Mouse (Mus musculus) liver, embryonic 14.5 days (tissue): ENCODE data around the gene Anks1. TPM values are rescaled to one million over a fixed set of nuclear protein-coding genes. Genes with fewer than 3 reads are reported as not detected.

Experiments
- ATAC-seq: fragments of 200-750 bp; cut with Nextera tagmentation; 2 replicates; pipeline ENCODE4 v1.8.0; 2017; ENCODE audit warnings: moderate number of reproducible peaks, mild to moderate bottlenecking, moderate library complexity; ENCODE audit not compliant: insufficient read depth
- DNase-seq, 3 experiments: peaks; one replicate each; pipeline ENCODE4 v3.0.0-alpha.2; 2012 to 2013; ENCODE audit warnings: low read depth in 3 of 3, low spot score in 3 of 3
- H3K27ac ChIP-seq: fragments of 300-500 bp; sonication (generic); 2 replicates; pipeline ENCODE4 v1.5.1; 2014; ENCODE audit warnings: moderate library complexity, mild to moderate bottlenecking, control low read depth, inconsistent platforms
- H3K27me3 ChIP-seq: fragments of 300-500 bp; sonication (generic); 2 replicates; pipeline ENCODE4 v1.6.1; 2014; ENCODE audit warnings: mild to moderate bottlenecking, low read length, moderate library complexity; ENCODE audit not compliant: control insufficient read depth, insufficient read depth
- H3K36me3 ChIP-seq: fragments of 300-500 bp; sonication (generic); replicated peaks from 2 replicates; pipeline ENCODE4 v1.6.1; 2014; ENCODE audit warnings: low read depth; ENCODE audit not compliant: control insufficient read depth, insufficient read depth
- H3K4me1 ChIP-seq, 2 experiments: fragments of 200-500 bp in 1 of 2; fragments of 300-500 bp in 1 of 2; sonication (generic) in 1 of 2; replicated peaks; 2 replicates each; pipeline ENCODE4 v1.6.1; 2012 to 2014; ENCODE audit warnings: antibody characterized with exemption in 1 of 2, inconsistent platforms in 1 of 2, low read length in 1 of 2; ENCODE audit not compliant: control insufficient read depth in 2 of 2, insufficient read depth in 2 of 2
- H3K4me2 ChIP-seq: fragments of 300-500 bp; sonication (generic); 2 replicates; pipeline ENCODE4 v1.6.1; 2014; ENCODE audit warnings: low read depth, mild to moderate bottlenecking, control low read depth, moderate library complexity
- H3K4me3 ChIP-seq, 2 experiments: fragments of 200-500 bp in 1 of 2; fragments of 300-500 bp in 1 of 2; sonication (generic) in 1 of 2; 2 replicates each; pipeline ENCODE4 v1.5.1; 2012 to 2014; ENCODE audit warnings: low read depth in 2 of 2, low read length in 2 of 2, mild to moderate bottlenecking in 2 of 2, control low read depth in 1 of 2, inconsistent platforms in 1 of 2, moderate library complexity in 1 of 2; ENCODE audit not compliant: insufficient read depth in 1 of 2
- H3K9ac ChIP-seq: fragments of 300-500 bp; sonication (generic); replicated peaks from 2 replicates; pipeline ENCODE4 v1.6.1; 2014; ENCODE audit warnings: mild to moderate bottlenecking, control low read depth, moderate library complexity
- H3K9me3 ChIP-seq: fragments of 300-500 bp; sonication (generic); 2 replicates; pipeline ENCODE4 v1.6.1; 2016; ENCODE audit warnings: low read length, mixed read lengths; ENCODE audit not compliant: control insufficient read depth
- CTCF ChIP-seq: IDR thresholded peaks from 2 replicates; pipeline ENCODE4 v1.5.1; 2016; ENCODE audit warnings: antibody characterized with exemption, low read depth, control low read depth
- EP300 ChIP-seq: IDR thresholded peaks from 2 replicates; pipeline ENCODE4 v1.6.1; 2016; ENCODE audit warnings: antibody characterized with exemption, low read depth
- WGBS: fragments of 180-500 bp; shearing (Covaris S2); extraction: QIAGEN DNeasy Blood & Tissue Kit; methylation state at CpG from one replicate; pipeline ENCODE4 v1.1.7; 2014; ENCODE audit not compliant: insufficient replicate concordance; 5-methylcytosine and 5-hydroxymethylcytosine counted together
- polyA plus RNA-seq, 2 experiments: library from polyadenylated mRNA; depleted of rRNA in 1 of 2; stranded (reverse) in 1 of 2; unstranded in 1 of 2; fragments of >200 nt; fragmentation: Nextera tagmentation in 1 of 2; extraction: Ambion mirVana in 1 of 2; gene quantifications; 2 replicates each; pipeline versions ENCODE4 v1.2.1 to v1.2.3; 2012 to 2014

The Anks1 gene
- polyA plus RNA-seq, 2 experiments = 2.4 to 5.3 TPM

DNA sequence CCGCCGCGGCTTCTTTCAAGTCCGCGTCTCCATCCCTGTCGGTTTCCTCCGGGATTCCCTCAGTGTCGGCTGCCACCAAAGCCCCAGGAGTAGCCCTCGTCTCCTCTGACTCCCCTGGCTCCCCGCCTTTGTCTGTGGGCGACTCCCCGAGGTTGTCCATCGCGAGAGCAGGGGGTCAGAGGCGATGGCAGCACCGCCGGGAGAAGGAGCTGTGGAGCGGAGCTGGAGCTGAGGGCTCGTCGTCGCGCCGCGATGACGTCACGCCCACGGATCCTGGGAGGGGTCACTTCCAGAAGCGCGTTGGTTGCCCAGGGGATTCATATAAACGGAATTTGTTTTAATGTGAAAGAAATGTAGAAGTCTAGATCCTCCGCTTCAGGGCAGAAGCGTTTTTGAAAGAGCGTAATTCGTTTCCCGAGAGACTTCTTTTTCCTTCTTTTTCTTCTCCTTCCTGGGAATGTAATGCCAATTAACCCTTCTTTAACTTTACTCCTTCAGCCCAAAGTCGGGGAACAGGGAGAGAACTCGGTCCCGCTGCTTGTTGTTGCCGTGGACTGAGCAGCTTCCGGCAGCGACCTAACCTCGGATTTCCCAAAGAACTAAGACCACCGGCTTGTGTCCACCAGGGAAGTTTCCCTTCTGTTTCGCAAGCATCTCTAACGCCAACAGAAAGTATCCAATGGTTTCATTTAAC lies 1.4 kb upstream of the Anks1 start:
- ATAC-seq = peak; percentile 65
- DNase-seq = peak; percentile 82 to 86 (median 85)
- Histone ChIP-seq H3K4me1 (peaks cover 9 to 14% of the 10 kb centered on the region in 2 experiments), H3K9me3 (no peaks in the 10 kb centered on the region), H3K36me3 (peaks cover 7% of the 10 kb centered on the region), H3K4me2 (peak overlapping the region; percentile 100), H3K9ac (peak overlapping the region; percentile 63), H3K27ac (peak overlapping the region; percentile 71), H3K27me3 (no peaks in the 10 kb centered on the region), H3K4me3 (peak overlapping the region; percentile 71 to 98)
- under 1% methylated on average over 45 of the region's 45 CpGs for WGBS
- no peak for TF ChIP-seq EP300
- peak; percentile 68 for TF ChIP-seq CTCF

DNA sequence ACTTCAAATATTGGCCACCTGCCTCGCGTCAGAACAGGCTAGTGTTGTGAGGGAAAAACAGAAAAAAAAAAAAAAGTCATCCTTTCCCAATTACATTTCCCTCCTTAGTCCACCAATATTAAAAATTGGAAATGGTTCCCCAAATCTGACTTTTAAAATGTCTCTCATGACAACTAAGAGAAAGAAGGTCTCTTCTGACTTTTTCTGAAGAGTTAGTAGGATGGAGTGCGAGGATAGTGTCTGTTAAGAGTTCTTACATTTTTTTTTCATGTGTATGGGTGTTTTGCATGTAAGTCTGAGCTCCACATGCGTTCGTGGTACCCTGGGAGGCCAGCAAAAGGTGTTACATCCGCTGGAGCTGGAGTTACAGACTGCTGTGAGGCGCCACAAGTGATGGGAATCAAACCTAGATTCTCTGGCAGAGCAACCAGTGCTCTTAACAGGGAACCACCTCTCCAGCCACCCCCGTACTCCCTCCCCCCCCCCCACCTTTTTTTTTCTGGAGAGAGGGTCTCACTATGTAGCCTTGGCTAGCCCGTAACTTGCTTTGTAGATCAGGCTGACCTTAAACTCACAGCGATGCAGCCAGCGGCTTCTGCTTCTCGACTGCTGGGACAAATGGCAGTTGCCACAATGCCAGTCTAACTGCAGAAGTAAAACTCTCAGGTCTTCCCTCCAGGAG lies 759 bp upstream of the Anks1 start:
- DNase-seq (peak in 1 of 3 experiments; percentile 44), ATAC-seq (no peak; the same call in 1 of the 2 replicates)
- Histone ChIP-seq H3K4me1 (peaks cover 9 to 14% of the 10 kb centered on the region in 2 experiments), H3K4me3 (peak overlapping the region; percentile 71 to 98), H3K36me3 (peaks cover 4% of the 10 kb centered on the region; the same call in 1 of the 2 replicates), H3K9me3 (no peaks in the 10 kb centered on the region), H3K27ac (peak overlapping the region; percentile 71), H3K9ac (peak overlapping the region; percentile 63), H3K4me2 (peak overlapping the region; percentile 100), H3K27me3 (no peaks in the 10 kb centered on the region)
- under 1% methylated on average over 12 of the region's 12 CpGs for WGBS
- TF ChIP-seq CTCF (peak; percentile 44; the same call in 1 of the 2 replicates), EP300 (no peak)

DNA sequence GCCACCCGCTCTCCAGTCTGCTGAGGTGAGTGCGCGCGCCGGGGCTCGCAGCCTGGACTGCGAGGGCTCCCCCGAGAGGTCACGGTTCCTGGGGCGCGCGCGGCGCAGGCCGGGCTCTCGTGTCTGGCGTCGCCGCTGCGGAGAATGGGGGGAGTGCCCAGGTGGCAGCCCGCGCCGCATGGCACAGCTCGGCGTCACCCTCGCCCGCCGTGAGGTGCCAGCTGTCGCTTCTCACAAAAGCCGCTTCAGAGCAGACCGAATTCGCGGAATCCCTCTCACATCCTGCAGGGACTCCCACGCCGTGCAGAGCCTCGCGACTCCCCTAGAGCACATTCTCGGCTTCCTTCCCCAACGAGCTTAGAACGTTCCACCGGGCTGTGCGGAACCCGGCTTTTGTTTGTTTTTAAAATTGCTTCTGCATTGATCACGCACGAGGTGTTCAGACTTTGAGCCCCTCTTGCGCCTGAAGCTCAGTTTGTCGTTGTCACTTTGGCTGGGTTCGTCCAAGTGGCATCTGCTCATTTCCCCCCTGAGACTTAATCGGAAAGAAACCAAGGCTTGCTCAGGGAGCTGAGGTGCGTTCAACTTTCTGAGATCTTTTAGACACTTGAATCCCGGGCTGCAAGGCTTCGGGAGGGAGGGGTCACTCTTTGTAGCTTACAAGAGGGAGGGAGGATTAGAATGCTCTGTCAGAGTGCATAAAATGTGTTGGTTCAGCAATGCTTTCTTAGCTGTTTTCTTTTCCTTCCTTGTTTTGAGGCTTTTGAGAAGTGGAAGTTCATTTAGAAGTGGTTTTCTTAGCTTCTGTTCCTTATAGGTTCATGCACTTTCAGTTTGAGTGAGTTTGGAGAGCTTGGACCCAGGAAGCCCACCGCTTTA lies 755 bp downstream of the Anks1 start, which contains the start of gene Taf11:
Taf11 (minus strand) TSS at position 223 of the 879 bp plus-strand sequence.
- Histone ChIP-seq H3K36me3 (peaks cover 2% of the 10 kb centered on the region; the same call in 1 of the 2 replicates), H3K9me3 (no peaks in the 10 kb centered on the region), H3K4me3 (peak within 1 kb of the TSS; percentile 71 to 98), H3K4me1 (peaks cover 9 to 14% of the 10 kb centered on the region in 2 experiments), H3K27ac (peak within 1 kb of the TSS; percentile 71), H3K4me2 (peak within 1 kb of the TSS; percentile 100), H3K9ac (peak within 1 kb of the TSS; percentile 63), H3K27me3 (no peaks in the 10 kb centered on the region)
- DNase-seq (no peak), ATAC-seq (no peak)
- no peak; the same call in 1 of the 2 replicates for TF ChIP-seq CTCF
- no peak for TF ChIP-seq EP300
- 2% methylated on average over 53 of the region's 53 CpGs for WGBS

DNA sequence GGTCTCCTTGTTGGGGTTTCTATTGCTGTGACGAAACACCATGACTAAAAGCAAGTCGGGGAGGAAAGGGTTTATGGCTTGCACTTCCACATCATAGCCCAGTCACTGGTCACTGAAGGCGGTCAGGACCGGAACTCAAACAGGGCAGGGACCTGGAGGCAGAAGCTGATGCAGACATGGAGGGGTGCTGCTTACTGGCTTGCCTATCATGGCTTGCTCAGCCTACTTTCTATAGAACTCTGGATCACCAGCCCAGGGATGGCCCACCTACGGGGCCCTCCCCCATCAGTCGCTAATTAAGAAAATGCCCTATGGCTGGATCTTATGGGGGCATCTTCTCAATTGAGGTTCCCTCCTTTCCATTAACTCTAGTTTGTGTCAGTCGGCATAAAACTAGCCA lies 2.3 kb downstream of the Anks1 start:
- peaks cover 8 to 13% of the 10 kb centered on the region in 2 experiments for H3K4me1 ChIP-seq
- no peaks in the 10 kb centered on the region for H3K27me3 ChIP-seq
- H3K27ac ChIP-seq = no peak overlapping the region
- no peak overlapping the region for H3K4me3 ChIP-seq
- ATAC-seq = no peak
- TF ChIP-seq EP300 (no peak), CTCF (no peak)
- no peak for DNase-seq
- 77% methylated on average over 7 of the region's 7 CpGs for WGBS
- no peak overlapping the region for H3K9ac ChIP-seq
- H3K36me3 ChIP-seq = no peaks in the 10 kb centered on the region
- H3K9me3 ChIP-seq = no peaks in the 10 kb centered on the region
- no peak overlapping the region for H3K4me2 ChIP-seq
